Mouse (Mus musculus): Measurements from ENCODE around the gene Chst11.

GRCm38 (mm10) chr10:83191982-83192381, 206.7 kb downstream of the Chst11 start:
- TF ChIP-seq CTCF (IDR thresholded peaks at IDR 0.05; ENCODE audit: borderline replicate concordance, extremely low read depth, insufficient read depth, insufficient read length) (no peak), POLR2A (IDR thresholded peaks at IDR 0.05; ENCODE audit: borderline replicate concordance, extremely low read depth, insufficient read depth, insufficient read length, poor library complexity, severe bottlenecking) (no peak)
